Mouse (Mus musculus) E14TG2a.4 (cell line): ENCODE measurements at regions not wholly inside any gene's neighbourhood (a gene's known extent, or its start where the extent isn't known, plus 50 kb on each side); places are given as distances from the start of the nearest gene placed in this dataset.

Experiments used
- H3K27me3 ChIP-seq: 2 replicates; pipeline ENCODE4 v1.6.1; 2014; ENCODE audit warnings: low read length, control low read depth; ENCODE audit not compliant: insufficient read depth
- H3K36me3 ChIP-seq: 2 replicates; pipeline ENCODE4 v1.6.1; 2014; ENCODE audit warnings: low read length, control low read depth; ENCODE audit not compliant: insufficient read depth
- H3K4me1 ChIP-seq: replicated peaks from 2 replicates; pipeline ENCODE4 v1.6.1; 2014; ENCODE audit warnings: low read depth, low read length, control low read depth
- H3K4me3 ChIP-seq: replicated peaks from 2 replicates; pipeline ENCODE4 v1.5.1; 2014; ENCODE audit warnings: mild to moderate bottlenecking, low read length
- H3K9me3 ChIP-seq: 2 replicates; pipeline ENCODE4 v1.6.1; 2014; ENCODE audit warnings: low read length, control low read depth
- CTCF ChIP-seq: conservative IDR thresholded peaks from 2 replicates; pipeline ENCODE4 v1.5.1; 2014; ENCODE audit warnings: low read length
- NANOG ChIP-seq: IDR thresholded peaks from 2 replicates; pipeline ENCODE4 v1.6.1; 2014; ENCODE audit warnings: borderline replicate concordance, low read length, mixed read lengths
- POU5F1 ChIP-seq: IDR thresholded peaks from 2 replicates; pipeline ENCODE4 v1.6.1; 2014; ENCODE audit warnings: low read length, borderline replicate concordance

DNA sequence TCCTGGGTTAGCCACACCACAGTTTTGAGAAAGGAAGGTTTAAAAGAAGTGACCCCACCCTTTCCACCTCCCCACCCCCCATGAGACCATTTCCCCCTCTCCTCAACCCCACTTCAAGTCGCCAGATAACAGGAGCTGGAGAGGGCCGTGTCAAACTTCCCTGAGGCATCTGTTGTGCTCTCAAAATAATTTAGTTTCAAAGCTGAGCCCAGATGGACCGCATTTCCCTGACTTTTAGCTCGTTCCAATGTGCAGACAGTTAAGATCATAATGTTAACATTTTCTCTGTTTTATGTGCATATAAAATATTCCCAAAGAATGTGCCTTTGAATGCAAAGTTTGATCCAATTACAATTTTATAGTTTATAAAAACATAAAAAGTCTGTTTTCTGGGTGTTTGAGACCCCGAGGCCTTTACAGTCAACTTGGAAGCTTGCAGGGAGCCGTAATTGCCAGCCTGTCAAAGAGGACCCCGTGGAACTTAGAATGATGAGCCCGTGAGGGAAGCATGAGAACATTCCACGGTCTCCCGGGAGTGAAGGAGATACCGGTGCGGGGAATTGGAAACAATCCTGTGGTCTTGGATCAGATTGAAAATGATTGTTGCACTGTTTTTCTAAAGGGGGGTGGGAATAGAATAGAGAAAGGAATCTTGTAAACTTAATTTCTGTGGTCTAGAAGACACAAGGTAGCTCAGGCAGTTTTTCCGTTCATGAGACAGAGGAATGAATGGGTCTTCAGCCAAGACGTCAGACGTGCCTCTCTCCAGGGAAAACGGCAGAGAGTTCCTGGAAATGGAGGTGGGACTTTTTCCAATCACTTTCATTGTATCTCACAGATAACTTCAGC is 903.3 kb downstream of the Mrps31 start:
- Histone ChIP-seq H3K4me1 (peaks cover 1% of the 10 kb centered on the region; the same call in 1 of the 2 replicates), H3K27me3 (no peaks in the 10 kb centered on the region), H3K9me3 (no peaks in the 10 kb centered on the region; the same call in 1 of the 2 replicates), H3K36me3 (no peaks in the 10 kb centered on the region), H3K4me3 (no peak overlapping the region)
- TF ChIP-seq CTCF (no peak), POU5F1 (no peak), NANOG (no peak)

DNA sequence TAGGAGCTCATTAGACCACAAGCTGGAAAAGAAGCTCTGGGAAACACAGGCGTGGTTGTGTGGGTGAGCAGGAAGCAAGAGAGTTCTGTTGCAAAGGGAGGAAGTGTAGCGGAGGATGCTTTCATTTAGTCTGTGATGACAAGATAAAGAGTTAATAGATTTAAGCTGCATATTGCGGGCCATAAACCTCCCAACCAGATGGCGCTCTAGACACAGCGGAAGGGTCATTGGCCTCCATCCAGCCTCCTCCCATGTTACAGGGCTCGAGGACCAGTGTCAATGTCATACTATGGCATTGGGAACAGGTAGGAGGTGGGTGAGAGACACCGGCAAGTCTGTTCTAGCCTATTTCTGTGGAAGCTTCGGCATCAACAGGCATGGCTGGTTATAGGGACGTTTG is 908.4 kb downstream of the Mrps31 start:
- no peak for TF ChIP-seq POU5F1
- no peak for TF ChIP-seq NANOG
- TF ChIP-seq CTCF = no peak
- Histone ChIP-seq H3K36me3 (no peaks in the 10 kb centered on the region), H3K4me3 (no peak overlapping the region), H3K9me3 (no peaks in the 10 kb centered on the region), H3K4me1 (0 out of 2 replicates have a peak, but pooled peaks cover 6% of the 10 kb centered on the region), H3K27me3 (0 out of 2 replicates have a peak, but pooled peaks cover 2% of the 10 kb centered on the region)

DNA sequence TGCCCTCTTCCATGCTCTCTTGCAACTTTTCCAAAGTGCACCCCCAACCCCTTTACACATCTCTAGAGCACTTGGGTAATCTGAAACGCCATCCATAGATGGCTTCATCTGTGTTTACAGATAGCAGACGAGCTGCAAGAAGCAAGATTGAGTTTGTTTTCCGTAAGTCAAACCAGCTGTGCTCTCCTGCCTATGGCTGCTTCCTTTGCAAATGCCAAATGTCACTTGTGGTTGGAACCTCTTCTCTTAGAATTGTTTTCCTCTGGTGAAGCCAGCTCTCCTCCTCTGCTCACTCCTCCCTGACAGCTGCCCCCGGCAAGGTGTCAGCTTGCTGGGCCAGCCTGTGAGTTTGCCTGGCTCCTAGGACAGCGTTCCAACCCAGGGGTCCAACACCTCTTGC is 910.0 kb downstream of the Mrps31 start:
- TF ChIP-seq CTCF (no peak), POU5F1 (no peak), NANOG (no peak)
- H3K27me3 ChIP-seq = 0 out of 2 replicates have a peak, but pooled peaks cover 2% of the 10 kb centered on the region
- 0 out of 2 replicates have a peak, but pooled peaks cover 6% of the 10 kb centered on the region for H3K4me1 ChIP-seq
- no peak overlapping the region for H3K4me3 ChIP-seq
- H3K36me3 ChIP-seq = no peaks in the 10 kb centered on the region
- no peaks in the 10 kb centered on the region for H3K9me3 ChIP-seq

DNA sequence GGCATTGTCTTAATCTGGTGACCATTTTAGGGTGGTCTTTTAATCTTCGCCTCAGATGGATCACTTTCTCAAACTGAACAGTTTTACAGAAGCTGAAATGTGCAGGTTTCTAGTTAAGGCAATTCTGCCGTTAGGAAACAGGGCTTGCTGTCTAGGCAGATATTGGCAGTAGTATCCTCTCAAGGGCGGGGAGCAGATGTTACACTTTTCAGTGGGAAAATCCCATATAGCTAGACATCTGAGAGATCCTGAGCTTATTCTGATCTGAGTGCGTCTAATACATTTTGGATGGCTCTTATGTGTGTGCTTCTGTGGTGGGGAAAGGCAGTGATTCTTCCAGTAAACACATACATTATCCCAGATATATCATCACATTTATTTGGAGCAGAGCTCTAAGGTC is 916.1 kb downstream of the Mrps31 start:
- Histone ChIP-seq H3K27me3 (no peaks in the 10 kb centered on the region), H3K36me3 (no peaks in the 10 kb centered on the region), H3K9me3 (peaks cover 10% of the 10 kb centered on the region), H3K4me3 (no peak overlapping the region), H3K4me1 (no peaks in the 10 kb centered on the region)
- no peak for TF ChIP-seq CTCF
- TF ChIP-seq NANOG = no peak
- no peak for TF ChIP-seq POU5F1

DNA sequence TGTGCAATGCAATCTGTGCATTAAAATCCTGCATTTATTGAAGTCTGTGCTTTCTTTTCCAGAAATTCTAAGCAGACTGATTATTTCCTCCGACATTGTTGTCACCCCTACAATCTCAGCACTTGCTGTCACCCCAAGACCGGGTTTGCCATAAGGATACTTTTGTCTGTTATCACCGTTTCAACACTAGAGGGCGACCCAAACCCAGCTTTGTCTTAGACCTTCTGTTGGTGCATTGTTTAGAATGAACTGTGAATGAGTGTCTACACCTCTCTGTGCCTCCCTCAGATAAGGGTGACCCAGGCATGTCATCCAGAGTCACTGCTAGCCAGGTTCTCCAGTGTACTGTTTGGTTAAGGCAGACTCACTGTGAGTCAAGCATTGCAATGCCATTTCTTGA is 933.0 kb downstream of the Mrps31 start:
- H3K4me1 ChIP-seq = no peaks in the 10 kb centered on the region
- no peaks in the 10 kb centered on the region for H3K27me3 ChIP-seq
- no peak overlapping the region for H3K4me3 ChIP-seq
- TF ChIP-seq POU5F1 (no peak), CTCF (peak; percentile 49)
- H3K36me3 ChIP-seq = no peaks in the 10 kb centered on the region
- H3K9me3 ChIP-seq = peaks cover 5% of the 10 kb centered on the region

DNA sequence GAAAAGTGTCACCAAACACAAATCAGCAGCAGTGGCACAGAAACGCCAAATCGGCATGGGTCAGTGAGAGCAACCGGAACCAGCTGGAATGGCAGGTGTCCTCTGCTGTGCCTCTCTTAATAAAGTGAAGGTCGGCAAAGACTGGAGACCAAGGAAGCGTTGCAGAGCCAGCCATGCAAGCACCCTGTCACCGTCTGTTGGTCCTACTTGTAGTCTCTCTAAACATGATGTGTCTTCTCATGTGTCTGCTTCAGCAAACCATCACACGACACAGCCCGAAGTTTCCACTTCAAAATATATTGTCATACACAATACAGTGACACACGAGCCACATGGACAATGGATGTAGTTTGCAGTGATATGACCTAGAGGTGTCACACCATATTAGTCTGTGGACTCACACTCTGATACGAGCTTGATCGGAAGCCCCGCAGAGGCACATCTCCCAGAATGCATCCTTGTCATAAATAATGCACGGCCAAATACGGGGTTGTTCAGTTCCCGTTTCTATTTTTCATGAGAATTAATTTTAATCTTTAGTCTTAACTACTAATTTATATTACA is 940.3 kb downstream of the Mrps31 start:
- Histone ChIP-seq H3K27me3 (no peaks in the 10 kb centered on the region), H3K4me3 (no peak overlapping the region), H3K4me1 (no peaks in the 10 kb centered on the region), H3K36me3 (no peaks in the 10 kb centered on the region), H3K9me3 (no peaks in the 10 kb centered on the region)
- no peak for TF ChIP-seq POU5F1
- no peak for TF ChIP-seq CTCF
- no peak for TF ChIP-seq NANOG

DNA sequence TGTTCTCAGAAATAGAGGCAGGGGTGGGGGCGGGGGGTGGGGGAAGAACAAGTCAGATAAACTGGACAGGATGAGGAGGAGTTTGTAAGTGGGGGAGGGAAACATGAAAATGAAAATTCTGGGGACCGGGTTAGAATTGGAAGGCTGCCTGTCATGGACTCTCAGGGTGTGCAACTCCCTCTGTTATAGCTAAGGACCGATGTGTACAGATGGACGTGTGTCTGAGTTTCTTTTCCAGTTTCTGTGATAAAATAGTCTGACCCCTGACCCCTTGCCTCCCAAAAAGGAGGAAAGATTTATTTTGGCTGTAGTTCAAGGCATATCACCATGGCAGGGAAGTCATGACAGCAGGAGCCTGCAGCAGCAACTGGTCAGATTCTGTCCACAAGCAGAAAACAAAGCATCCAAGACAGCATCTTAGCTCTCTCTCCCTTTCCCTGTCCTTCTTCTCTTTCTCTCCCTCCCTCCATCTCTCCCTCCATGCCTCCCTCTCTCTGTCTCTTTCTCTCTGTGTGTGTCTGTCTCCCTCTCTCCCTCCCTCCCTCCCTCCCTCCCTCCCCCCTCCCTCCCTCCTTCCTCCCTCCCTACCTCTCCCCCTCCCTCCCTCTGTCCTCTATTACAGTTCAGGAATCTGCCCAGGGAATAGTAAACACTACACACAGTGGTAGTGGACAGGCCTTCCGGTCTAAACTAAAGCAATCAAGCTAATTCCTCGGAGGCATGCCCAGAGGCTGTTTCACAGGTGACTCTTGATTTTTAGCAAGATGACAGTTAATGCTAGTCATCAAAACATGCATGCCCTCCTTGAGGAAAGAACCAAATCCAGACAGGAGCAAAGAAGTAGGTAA is 941.3 kb downstream of the Mrps31 start:
- no peaks in the 10 kb centered on the region for H3K36me3 ChIP-seq
- H3K9me3 ChIP-seq = no peaks in the 10 kb centered on the region
- H3K4me3 ChIP-seq = no peak overlapping the region
- no peaks in the 10 kb centered on the region for H3K27me3 ChIP-seq
- no peak for TF ChIP-seq NANOG
- no peak for TF ChIP-seq POU5F1
- no peak for TF ChIP-seq CTCF
- H3K4me1 ChIP-seq = no peaks in the 10 kb centered on the region

DNA sequence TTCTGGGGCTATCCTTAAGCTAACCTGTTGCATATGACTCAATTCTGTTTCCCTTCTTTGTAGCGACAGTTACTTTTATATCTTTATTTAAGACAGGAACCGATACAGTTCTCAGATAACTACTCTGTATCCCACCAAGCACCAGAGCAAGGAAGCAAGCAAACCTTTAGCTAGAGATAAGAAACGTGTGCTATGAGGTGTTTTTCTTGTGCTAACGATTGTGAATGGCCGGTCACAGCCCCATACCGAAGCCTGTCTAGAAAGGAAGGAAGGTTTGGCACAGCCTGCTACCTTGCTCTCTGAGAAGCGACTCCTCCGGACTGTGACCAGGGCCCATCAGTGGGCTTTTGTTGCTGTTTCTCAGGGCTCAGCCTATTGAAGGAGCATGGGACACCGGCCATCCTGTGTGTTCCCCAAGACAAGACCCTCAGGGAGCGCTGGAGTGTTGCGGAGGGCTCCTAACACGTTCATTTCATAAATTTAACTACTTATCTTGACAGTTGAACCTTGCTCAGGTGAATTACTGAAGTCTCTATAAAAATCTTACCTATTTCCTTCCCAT is 949.0 kb downstream of the Mrps31 start:
- no peaks in the 10 kb centered on the region for H3K36me3 ChIP-seq
- no peaks in the 10 kb centered on the region for H3K9me3 ChIP-seq
- peaks cover 24% of the 10 kb centered on the region for H3K4me1 ChIP-seq
- no peaks in the 10 kb centered on the region; the same call in 1 of the 2 replicates for H3K27me3 ChIP-seq
- no peak overlapping the region; the same call in 1 of the 2 replicates for H3K4me3 ChIP-seq
- TF ChIP-seq CTCF (no peak), NANOG (no peak), POU5F1 (no peak)
